Mouse (Mus musculus) cerebellum, adult 2 months (tissue): ENCODE results near the gene Adam11. TPM values are rescaled to one million over a fixed set of nuclear protein-coding genes. Genes with fewer than 3 reads are reported as not detected.

Experiments
- DNase-seq, 2 experiments: peaks; one replicate each; pipeline ENCODE4 v3.0.0; 2021
- H3K27ac ChIP-seq: fragments of 200-500 bp; 2 replicates; pipeline ENCODE4 v1.5.1; 2012; ENCODE audit warnings: low read length, control low read depth, inconsistent platforms; ENCODE audit not compliant: insufficient read depth
- H3K27me3 ChIP-seq: fragments of 200-500 bp; 2 replicates; pipeline ENCODE4 v1.6.1; 2012; ENCODE audit warnings: inconsistent platforms, mild to moderate bottlenecking, low read length, moderate library complexity; ENCODE audit not compliant: control insufficient read depth, insufficient read depth
- H3K4me1 ChIP-seq: fragments of 200-500 bp; 2 replicates; pipeline ENCODE4 v1.6.1; 2011; ENCODE audit warnings: low read length; ENCODE audit not compliant: control insufficient read depth, insufficient read depth
- H3K4me3 ChIP-seq: fragments of 200-500 bp; replicated peaks from 2 replicates; pipeline ENCODE3; 2011; ENCODE audit warnings: mild to moderate bottlenecking, low read depth, low read length, control low read depth; ENCODE audit not compliant: insufficient read depth
- CTCF ChIP-seq: fragments of 200-500 bp; IDR thresholded peaks from 2 replicates; pipeline ENCODE4 v1.5.1; 2011; ENCODE audit warnings: low read depth, mild to moderate bottlenecking, control low read depth, low read length, moderate library complexity, borderline replicate concordance; ENCODE audit not compliant: insufficient read depth
- POLR2A ChIP-seq: fragments of 200-500 bp; IDR thresholded peaks from 2 replicates; pipeline ENCODE4 v1.6.1; 2011; ENCODE audit warnings: low read length, control low read depth, borderline replicate concordance; ENCODE audit not compliant: insufficient read depth
- WGBS: fragments of 180-500 bp; shearing (Covaris S2); methylation state at CpG from one replicate; pipeline ENCODE4 v1.1.7; 2018; 5-methylcytosine and 5-hydroxymethylcytosine counted together
- polyA plus RNA-seq: library from polyadenylated mRNA; depleted of rRNA; stranded (reverse); fragments of >200 nt; gene quantifications from 2 replicates; pipeline ENCODE4 v1.2.3, GENCODE M21; 2012

Gene Adam11
- polyA plus RNA-seq, 1 experiment, result 207 TPM

- TF ChIP-seq CTCF (no peak), POLR2A (no peak)
- Histone ChIP-seq H3K27me3 (no peaks in the 10 kb centered on the region), H3K27ac (no peak overlapping the region), H3K4me3 (no peak overlapping the region), H3K4me1 (peaks cover 15% of the 10 kb centered on the region)
- no peak for DNase-seq
- 45% methylated on average over 5 of the region's 5 CpGs for WGBS
These were observed 28.1 kb upstream of the Adam11 start for GRCm38 (mm10) chr11:102733146-102733545.

- TF ChIP-seq CTCF (no peak), POLR2A (no peak)
- WGBS, result 95% methylated on average over 6 of the region's 6 CpGs
- Histone ChIP-seq H3K4me1 (peaks cover 24% of the 10 kb centered on the region), H3K27ac (no peak overlapping the region), H3K27me3 (no peaks in the 10 kb centered on the region), H3K4me3 (no peak overlapping the region)
- DNase-seq, result no peak
These were observed 26.3 kb upstream of the Adam11 start for GRCm38 (mm10) chr11:102734961-102735360.

- H3K27me3 ChIP-seq, result no peaks in the 10 kb centered on the region
- H3K4me3 ChIP-seq, result no peak overlapping the region
- peaks cover 33% of the 10 kb centered on the region for H3K4me1 ChIP-seq
- DNase-seq, result no peak
- H3K27ac ChIP-seq, result no peak overlapping the region
- 82% methylated on average over 3 of the region's 3 CpGs for WGBS
- TF ChIP-seq CTCF, result no peak
- no peak for TF ChIP-seq POLR2A
These were observed 23.2 kb upstream of the Adam11 start for GRCm38 (mm10) chr11:102738046-102738445.

- WGBS, result 2% methylated on average over 20 of the region's 20 CpGs
These were observed 21.8 kb upstream of the Adam11 start for GRCm38 (mm10) chr11:102739278-102739966.

GRCm38 (mm10) chr11:102740634-102741033 lies 20.6 kb upstream of the Adam11 start:
- DNase-seq, result peak in 1 of 2 experiments; percentile 34
- TF ChIP-seq POLR2A, result no peak
- TF ChIP-seq CTCF, result no peak
- Histone ChIP-seq H3K27me3 (no peaks in the 10 kb centered on the region), H3K27ac (peak overlapping the region; percentile 97), H3K4me3 (no peak overlapping the region), H3K4me1 (peaks cover 47% of the 10 kb centered on the region)
- 47% methylated on average over 11 of the region's 11 CpGs for WGBS

More at GRCm38 (mm10) chr11:102739278-102739966, 21.8 kb upstream of the Adam11 start:
- Histone ChIP-seq H3K27me3 (no peaks in the 10 kb centered on the region), H3K4me3 (peak overlapping the region; percentile 36), H3K4me1 (peaks cover 44% of the 10 kb centered on the region), H3K27ac (peak overlapping the region; percentile 97)
- TF ChIP-seq CTCF (peak; percentile 89), POLR2A (peak; percentile 45; the same call in 1 of the 2 replicates)
- DNase-seq, result peak; percentile 88 to 90

GRCm38 (mm10) chr11:102741129-102741950 lies 19.9 kb upstream of the Adam11 start:
- DNase-seq, result peak; percentile 89 to 96

GRCm38 (mm10) chr11:102742066-102742465 lies 19.2 kb upstream of the Adam11 start:
- Histone ChIP-seq H3K4me3 (no peak overlapping the region), H3K27ac (peak overlapping the region; percentile 97), H3K4me1 (peaks cover 47% of the 10 kb centered on the region), H3K27me3 (no peaks in the 10 kb centered on the region)
- TF ChIP-seq POLR2A (no peak), CTCF (no peak)
- DNase-seq, result peak; percentile 52 to 55
- WGBS, result 18% methylated on average over 7 of the region's 7 CpGs

More at GRCm38 (mm10) chr11:102741129-102741950, 19.9 kb upstream of the Adam11 start:
- H3K4me3 ChIP-seq, result no peak overlapping the region
- no peaks in the 10 kb centered on the region for H3K27me3 ChIP-seq
- peak overlapping the region; percentile 97 for H3K27ac ChIP-seq
- 6% methylated on average over 22 of the region's 22 CpGs for WGBS
- TF ChIP-seq CTCF (no peak; the same call in 1 of the 2 replicates), POLR2A (peak; percentile 32; the same call in 1 of the 2 replicates)
- peaks cover 47% of the 10 kb centered on the region for H3K4me1 ChIP-seq

- peak in 1 of 2 experiments; percentile 64 for DNase-seq
- H3K4me3 ChIP-seq, result no peak overlapping the region
- peak overlapping the region; percentile 12 for H3K27ac ChIP-seq
- WGBS, result 26% methylated on average over 5 of the region's 5 CpGs
- TF ChIP-seq POLR2A, result no peak
- no peak for TF ChIP-seq CTCF
- H3K4me1 ChIP-seq, result peaks cover 49% of the 10 kb centered on the region
- H3K27me3 ChIP-seq, result no peaks in the 10 kb centered on the region
These were observed 18.4 kb upstream of the Adam11 start for GRCm38 (mm10) chr11:102742843-102743242.
